Mouse (Mus musculus) MN1 (cell line): ENCODE results near the gene Fut11.

ENCODE experiments used
- DNase-seq: peaks from one replicate; pipeline ENCODE4 v3.0.0-alpha.2; 2016; ENCODE audit warnings: low spot score

Fut11 gene

GRCm38 (mm10) chr14:20694884-20695760 is at the start of gene Fut11:
TSS of gene Fut11 (plus strand) at chr14:20694968.
- peak; percentile 73 for DNase-seq

GRCm38 (mm10) chr14:20645547-20645946 is 49.2 kb upstream of the Fut11 start:
- DNase-seq = no peak

- no peak for DNase-seq
These were observed 48.4 kb upstream of the Fut11 start for GRCm38 (mm10) chr14:20646381-20646780.

- no peak for DNase-seq
These were observed 43.8 kb upstream of the Fut11 start for GRCm38 (mm10) chr14:20651000-20651399.

- DNase-seq = no peak
These were observed 43.0 kb upstream of the Fut11 start for GRCm38 (mm10) chr14:20651722-20652256.

- DNase-seq = no peak
These were observed 39.9 kb upstream of the Fut11 start for GRCm38 (mm10) chr14:20654690-20655421.

GRCm38 (mm10) chr14:20655731-20656130 is 39.0 kb upstream of the Fut11 start:
- no peak for DNase-seq

- no peak for DNase-seq
These were observed 38.4 kb upstream of the Fut11 start, which contains the start of gene Myoz1 for GRCm38 (mm10) chr14:20656361-20656760. TSS of gene Myoz1 (minus strand) at chr14:20656540.

GRCm38 (mm10) chr14:20658326-20658725 is 36.4 kb upstream of the Fut11 start:
- DNase-seq = peak; percentile 58

GRCm38 (mm10) chr14:20658902-20659301 is 35.9 kb upstream of the Fut11 start:
- DNase-seq = no peak

GRCm38 (mm10) chr14:20659687-20660086 is 35.1 kb upstream of the Fut11 start:
- DNase-seq = no peak

- peak; percentile 95 for DNase-seq
These were observed 33.7 kb upstream of the Fut11 start for GRCm38 (mm10) chr14:20660827-20661660.

- DNase-seq = no peak
These were observed 33.0 kb upstream of the Fut11 start for GRCm38 (mm10) chr14:20661661-20662331.

GRCm38 (mm10) chr14:20662740-20663139 is 32.0 kb upstream of the Fut11 start:
- DNase-seq = no peak

- DNase-seq = no peak
These were observed 31.2 kb upstream of the Fut11 start for GRCm38 (mm10) chr14:20663601-20664000.

GRCm38 (mm10) chr14:20664436-20664835 is 30.3 kb upstream of the Fut11 start:
- no peak for DNase-seq

- no peak for DNase-seq
These were observed 27.3 kb upstream of the Fut11 start for GRCm38 (mm10) chr14:20667469-20667868.

GRCm38 (mm10) chr14:20668154-20668810 is 26.5 kb upstream of the Fut11 start, which contains the start of gene Synpo2l:
TSS of gene Synpo2l (minus strand) at chr14:20668354.
- DNase-seq = no peak

GRCm38 (mm10) chr14:20672990-20673389 is 21.8 kb upstream of the Fut11 start:
- DNase-seq = peak; percentile 45

GRCm38 (mm10) chr14:20673735-20674063 is 21.1 kb upstream of the Fut11 start:
- DNase-seq = no peak
